Mouse (Mus musculus) olfactory bulb, adult 2 months (tissue): ENCODE results near the gene Il9r.

Source experiments
- CTCF ChIP-seq: fragments of 200-500 bp; IDR thresholded peaks from 2 replicates; pipeline ENCODE4 v1.5.1; 2012; ENCODE audit warnings: low read depth, mild to moderate bottlenecking, low read length, moderate library complexity; ENCODE audit not compliant: insufficient read depth
- POLR2A ChIP-seq: fragments of 200-500 bp; IDR thresholded peaks from 2 replicates; pipeline ENCODE4 v1.6.1; 2012; ENCODE audit warnings: mild to moderate bottlenecking, low read depth, low read length, moderate library complexity; ENCODE audit not compliant: insufficient read depth

DNA sequence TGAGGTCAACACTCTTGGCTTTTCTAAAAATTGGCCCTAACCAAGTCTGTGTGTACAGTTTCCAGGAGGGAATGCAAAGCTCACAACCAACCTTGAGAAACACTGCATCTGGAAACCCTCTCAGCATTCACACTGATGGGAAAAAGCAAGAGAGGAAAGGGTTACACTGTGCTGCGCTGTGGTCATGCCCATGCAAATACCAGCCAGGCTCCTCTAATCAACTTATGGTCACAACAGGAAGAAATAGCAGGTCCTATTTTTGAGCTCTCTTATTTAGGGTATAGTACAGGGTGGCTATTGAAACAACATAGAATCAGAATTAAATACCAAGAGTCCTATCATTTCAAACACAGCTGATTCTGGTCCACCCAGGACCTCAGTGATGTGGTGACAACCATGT is 44.5 kb upstream of the Il9r start:
- TF ChIP-seq CTCF = no peak
- no peak for TF ChIP-seq POLR2A
